Mouse (Mus musculus): Measurements from ENCODE around the gene Polrmt. TPM values are rescaled to one million over a fixed set of nuclear protein-coding genes. Genes with fewer than 3 reads are reported as not detected.

Gene Polrmt
- polyA plus RNA-seq (2015; fragmentation: Illumina TruSeq; extraction: RNeasy Lipid Tissue Mini Kit (QIAGEN cat#74804); ENCODE audit: insufficient read depth, low read depth, low replicate concordance): 29.7 TPM

DNA sequence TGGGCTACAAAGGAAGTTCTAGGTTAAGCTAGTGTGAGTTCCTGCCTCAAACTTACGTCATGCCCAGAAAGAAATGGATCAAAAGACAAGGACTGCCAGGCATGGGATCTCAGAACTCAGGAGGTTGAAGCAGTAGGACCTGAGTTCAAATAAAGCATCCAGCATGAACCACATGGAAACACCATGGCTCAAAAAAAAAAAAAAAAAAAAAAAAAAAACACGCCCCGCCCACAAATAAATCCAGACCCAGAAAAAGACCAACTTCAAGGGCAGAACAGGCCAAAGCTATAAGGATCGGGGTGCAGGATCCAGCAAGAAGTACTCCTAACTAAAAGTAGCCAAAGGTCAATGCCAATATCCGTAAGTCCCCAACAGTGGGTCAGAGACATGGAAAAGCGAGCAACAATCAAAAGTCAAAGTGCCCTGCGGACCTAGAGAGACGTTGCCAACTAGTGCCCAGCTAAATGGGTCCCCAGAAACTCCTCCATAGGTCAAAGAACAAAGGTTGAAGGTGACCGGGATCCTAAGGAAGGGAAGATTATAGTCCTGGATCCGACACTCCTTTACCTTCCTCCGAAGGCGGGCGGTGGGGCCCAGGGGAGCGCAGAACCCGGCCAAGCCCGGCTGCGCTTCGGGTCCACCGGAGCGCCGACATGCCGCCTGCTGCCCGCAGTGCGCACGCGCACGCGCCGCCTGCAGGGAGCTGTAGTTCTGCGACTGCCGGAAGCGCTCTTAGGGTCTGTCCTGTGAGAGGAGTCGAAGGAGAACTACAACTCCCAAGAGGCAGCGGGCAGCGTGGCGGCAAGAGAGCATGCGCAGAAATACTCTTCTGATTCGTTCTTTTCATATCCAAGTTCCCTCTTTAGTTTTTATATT lies at the start of gene Polrmt:
Gene Polrmt, minus strand, starts transcription at position 684 of the 876 bp plus-strand sequence.

DNA sequence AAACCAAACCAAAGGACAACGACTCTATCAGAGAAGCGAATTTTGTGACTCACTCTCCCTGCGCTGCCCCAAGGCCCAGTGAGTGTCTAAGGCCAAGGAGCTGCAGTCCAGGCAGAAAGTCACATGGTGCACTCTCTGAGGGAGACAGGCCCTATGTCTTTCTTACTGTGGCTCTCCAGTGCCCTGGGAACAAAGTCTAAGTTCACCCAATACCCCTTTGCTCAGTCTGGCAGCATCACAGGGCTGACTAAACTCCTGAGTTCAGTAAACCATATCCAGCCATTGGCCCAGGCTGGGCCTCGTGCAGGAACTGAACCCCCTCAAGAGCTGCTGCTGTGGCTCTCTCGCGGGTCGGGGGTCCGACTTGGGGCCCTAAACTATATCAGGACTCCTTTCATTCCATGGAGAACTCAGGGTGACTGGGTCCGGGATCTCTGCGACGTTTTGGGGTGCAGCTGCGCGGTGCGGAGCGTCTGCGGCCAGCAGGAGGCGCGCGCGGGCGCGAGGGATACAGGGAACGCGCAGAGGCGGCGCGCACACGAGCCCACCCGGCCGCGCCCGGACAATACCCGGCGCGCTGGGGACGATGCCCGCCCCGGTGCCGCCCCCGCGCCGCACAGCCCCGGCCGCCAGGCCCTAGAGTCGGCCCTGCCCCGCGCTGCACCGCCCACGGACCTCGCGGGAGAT lies 46.8 kb upstream of the Polrmt start, which contains the start of gene Palm:
Gene Palm, plus strand, starts transcription at position 522 of the 687 bp plus-strand sequence.

DNA sequence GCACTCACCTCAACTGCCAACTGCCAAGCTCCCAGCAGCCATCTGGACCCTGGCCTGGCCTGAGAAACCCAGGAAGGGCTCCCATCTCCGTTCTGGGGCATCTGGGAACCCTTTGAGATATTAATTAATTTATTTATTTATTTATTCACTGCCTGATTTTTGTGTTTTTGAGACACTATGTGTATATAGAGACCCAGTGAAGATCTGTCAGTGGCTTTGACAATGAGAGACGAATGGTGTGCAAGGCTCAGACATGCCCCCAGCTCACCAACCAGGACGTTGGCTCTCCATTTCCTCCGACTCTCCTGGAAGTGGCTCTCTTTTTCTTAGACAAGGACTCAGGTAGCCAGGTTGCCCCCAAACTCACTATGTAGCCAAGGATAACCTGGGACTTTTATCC lies 44.5 kb upstream of the Polrmt start, which contains the start of gene Prss57:
Gene Prss57, minus strand, starts transcription at position 101 of the 400 bp plus-strand sequence.

GRCm38 (mm10) chr10:79777103-79777531 lies 30.7 kb upstream of the Polrmt start, which contains the start of gene Fstl3:
TSS of gene Fstl3 (plus strand) at chr10:79777272.

DNA sequence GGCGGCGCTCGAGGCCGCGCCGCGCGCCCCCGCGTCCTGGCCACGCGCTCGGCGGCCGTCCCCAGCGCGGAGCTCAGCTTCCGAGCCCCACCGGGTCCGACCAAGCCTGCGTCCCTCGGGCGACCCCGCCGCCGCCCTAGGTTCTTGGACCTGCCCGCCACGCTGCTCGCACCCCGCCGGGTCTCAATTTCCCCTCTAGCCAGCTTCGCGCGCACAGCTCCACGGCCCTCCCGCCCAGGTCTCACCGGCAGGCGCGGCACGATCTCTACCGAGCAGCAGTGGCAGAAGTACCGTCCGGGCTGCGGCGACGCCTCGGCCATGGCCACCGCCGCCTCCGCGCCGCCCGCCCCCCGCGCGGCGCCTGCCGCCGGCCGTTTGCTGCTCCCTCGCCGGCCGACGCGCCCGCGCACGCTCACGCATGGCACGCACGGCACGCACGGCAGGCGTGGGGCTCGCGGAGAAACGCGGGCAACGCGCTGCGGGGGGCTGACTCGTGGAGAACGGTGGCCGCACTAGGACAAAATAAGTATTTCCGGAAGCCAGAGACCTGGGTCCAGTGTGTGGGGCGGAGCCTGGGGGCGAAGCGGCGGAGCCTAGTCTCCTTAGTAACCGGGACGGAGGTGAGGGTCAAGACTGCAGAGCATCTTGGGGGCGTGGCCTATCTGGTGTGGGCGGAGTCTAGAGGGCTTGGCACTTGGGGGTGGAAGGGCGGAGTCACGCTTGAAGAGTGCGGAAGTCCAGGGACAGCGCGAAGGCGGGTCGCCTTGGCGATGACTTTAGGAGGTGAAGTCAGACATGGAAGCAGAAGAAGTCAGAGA lies 20.3 kb upstream of the Polrmt start, which contains the start of gene Rnf126:
Gene Rnf126, minus strand, starts transcription at position 445 of the 818 bp plus-strand sequence.

DNA sequence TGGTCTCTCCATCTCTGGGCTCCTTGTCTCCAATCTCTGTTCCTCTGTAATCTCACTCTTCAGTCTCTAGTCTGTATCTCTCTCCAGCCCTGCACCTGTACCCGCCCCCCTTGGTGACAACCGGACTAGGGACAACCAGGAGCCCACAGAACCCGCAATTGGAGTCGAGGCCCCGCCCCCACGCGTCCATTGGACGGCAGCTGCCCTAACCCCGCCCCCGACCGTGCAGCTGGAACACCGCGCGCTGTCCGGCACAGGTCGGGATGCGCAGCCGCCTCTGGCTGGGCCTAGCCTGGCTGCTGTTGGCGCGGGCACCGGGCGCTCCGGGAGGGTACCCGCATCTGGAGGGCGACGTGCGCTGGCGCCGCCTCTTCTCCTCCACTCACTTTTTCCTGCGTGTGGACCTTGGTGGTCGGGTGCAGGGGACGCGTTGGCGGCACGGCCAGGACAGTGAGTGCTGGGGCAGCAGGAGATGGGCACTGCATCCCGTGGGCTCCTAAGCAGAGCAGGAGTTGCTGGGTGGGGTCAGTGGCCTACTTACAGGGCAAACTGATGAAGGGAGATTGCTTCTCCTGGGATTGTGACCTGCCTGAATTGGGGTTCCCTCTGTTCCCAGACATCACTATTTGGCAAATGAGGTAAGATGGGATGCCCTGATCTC lies 8.6 kb upstream of the Polrmt start, which contains the start of gene Fgf22:
Gene Fgf22, plus strand, starts transcription at position 221 of the 661 bp plus-strand sequence.

DNA sequence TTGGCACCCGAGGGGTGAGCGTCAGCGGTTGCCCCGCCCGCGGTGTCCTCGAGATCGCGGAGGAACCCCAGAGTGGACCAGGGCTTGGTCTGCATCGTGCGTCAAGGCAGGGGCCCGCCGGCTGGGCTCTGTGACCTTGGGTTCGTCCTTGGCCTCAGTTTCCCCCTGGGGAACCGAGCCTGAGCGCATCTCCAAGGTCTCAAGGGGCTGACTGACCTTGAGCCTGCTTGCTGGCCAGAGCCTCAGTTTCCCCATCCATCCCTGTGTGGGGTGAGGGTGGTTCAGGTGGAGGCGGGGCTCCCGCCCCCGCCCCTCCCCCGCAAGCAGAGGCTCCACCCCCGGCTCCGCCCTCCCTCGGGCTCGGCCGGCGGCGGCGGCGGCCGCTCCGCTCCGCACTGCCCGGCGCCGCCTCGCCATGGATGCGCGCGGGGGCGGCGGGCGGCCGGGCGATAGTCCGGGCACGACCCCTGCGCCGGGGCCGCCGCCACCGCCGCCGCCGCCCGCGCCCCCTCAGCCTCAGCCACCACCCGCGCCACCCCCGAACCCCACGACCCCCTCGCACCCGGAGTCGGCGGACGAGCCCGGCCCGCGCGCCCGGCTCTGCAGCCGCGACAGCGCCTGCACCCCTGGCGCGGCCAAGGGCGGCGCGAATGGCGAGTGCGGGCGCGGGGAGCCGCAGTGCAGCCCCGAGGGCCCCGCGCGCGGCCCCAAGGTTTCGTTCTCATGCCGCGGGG lies 30.0 kb downstream of the Polrmt start, which contains the start of gene Hcn2:
Gene Hcn2, plus strand, starts transcription at position 381 of the 734 bp plus-strand sequence.

DNA sequence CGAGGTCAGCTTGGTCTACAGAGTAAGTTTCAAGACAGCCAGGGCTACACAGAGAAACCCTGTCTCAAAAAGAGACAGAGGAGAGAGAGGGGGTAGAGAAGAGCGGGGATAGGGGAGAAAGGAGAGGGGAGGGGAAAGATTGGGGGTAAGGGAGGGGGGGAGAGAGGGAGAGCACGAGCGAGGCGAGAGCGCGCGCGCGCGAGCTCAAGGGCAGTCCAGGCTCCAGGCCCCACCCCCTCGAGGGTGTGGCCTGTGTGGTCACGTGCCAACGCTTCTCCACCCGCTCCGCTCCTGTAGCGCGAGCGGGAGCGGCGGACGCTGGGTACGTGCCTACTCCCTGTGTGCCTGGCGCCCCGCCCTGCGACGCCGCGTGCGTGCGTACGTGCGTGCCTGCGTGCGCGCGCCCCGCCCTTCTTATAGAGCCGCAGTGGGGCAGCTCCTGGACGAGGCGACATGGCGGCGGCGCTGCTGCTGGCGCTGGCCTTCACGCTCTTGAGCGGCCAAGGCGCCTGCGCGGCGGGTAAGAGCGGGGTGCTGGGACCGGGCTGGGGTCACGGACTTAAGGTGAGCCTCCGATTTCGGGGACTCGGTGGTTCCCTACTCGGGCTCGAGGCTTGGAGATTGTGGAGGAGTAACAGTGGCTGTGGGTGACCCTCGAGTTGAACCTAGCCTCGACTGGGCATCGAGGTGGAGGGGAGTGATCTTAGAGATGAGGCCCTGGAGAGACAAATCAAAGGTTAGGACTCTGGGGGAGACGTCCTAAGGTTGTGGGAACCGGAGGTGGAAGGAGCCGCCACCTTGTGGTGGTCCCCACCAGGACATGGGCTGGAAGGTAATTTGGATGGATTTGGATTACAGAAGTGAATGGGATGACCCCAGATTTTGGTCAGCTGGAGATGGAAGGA lies 42.1 kb downstream of the Polrmt start, which contains the start of gene Bsg:
Gene Bsg, plus strand, starts transcription at position 427 of the 905 bp plus-strand sequence.

GRCm38 (mm10) chr10:79688720-79689119 lies 57.7 kb downstream of the Polrmt start, which contains the start of gene Gzmm:
TSS of gene Gzmm (plus strand) at chr10:79689020.

Other genes starting within 250 kb of the Polrmt start
- gene Plpp2, start 212.8 kb downstream of the Polrmt start, polyA plus RNA-seq (2015; fragmentation: Illumina TruSeq; extraction: RNeasy Lipid Tissue Mini Kit (QIAGEN cat#74804); ENCODE audit: insufficient read depth, low read depth, low replicate concordance): 7.3 TPM
- gene Mier2, start 191.4 kb downstream of the Polrmt start, polyA plus RNA-seq (2015; fragmentation: Illumina TruSeq; extraction: RNeasy Lipid Tissue Mini Kit (QIAGEN cat#74804); ENCODE audit: insufficient read depth, low read depth, low replicate concordance): 10.7 TPM
- not detected for gene Theg, start 159.2 kb downstream of the Polrmt start, polyA plus RNA-seq (2015; fragmentation: Illumina TruSeq; extraction: RNeasy Lipid Tissue Mini Kit (QIAGEN cat#74804); ENCODE audit: insufficient read depth, low read depth, low replicate concordance)
- 0.61 TPM for gene C2cd4c, start 132.6 kb downstream of the Polrmt start, polyA plus RNA-seq (2015; fragmentation: Illumina TruSeq; extraction: RNeasy Lipid Tissue Mini Kit (QIAGEN cat#74804); ENCODE audit: insufficient read depth, low read depth, low replicate concordance)
- gene Shc2, start 108.7 kb downstream of the Polrmt start, polyA plus RNA-seq (2015; fragmentation: Illumina TruSeq; extraction: RNeasy Lipid Tissue Mini Kit (QIAGEN cat#74804); ENCODE audit: insufficient read depth, low read depth, low replicate concordance): 3.3 TPM
- gene Odf3l2, start 100.8 kb downstream of the Polrmt start, polyA plus RNA-seq (2015; fragmentation: Illumina TruSeq; extraction: RNeasy Lipid Tissue Mini Kit (QIAGEN cat#74804); ENCODE audit: insufficient read depth, low read depth, low replicate concordance): not detected
- gene Madcam1, start 82.0 kb downstream of the Polrmt start, polyA plus RNA-seq (2015; fragmentation: Illumina TruSeq; extraction: RNeasy Lipid Tissue Mini Kit (QIAGEN cat#74804); ENCODE audit: insufficient read depth, low read depth, low replicate concordance): not detected
- 4.6 TPM for gene Tpgs1, start 77.2 kb downstream of the Polrmt start, polyA plus RNA-seq (2015; fragmentation: Illumina TruSeq; extraction: RNeasy Lipid Tissue Mini Kit (QIAGEN cat#74804); ENCODE audit: insufficient read depth, low read depth, low replicate concordance)
- gene Cdc34, start 64.4 kb downstream of the Polrmt start, polyA plus RNA-seq (2015; fragmentation: Illumina TruSeq; extraction: RNeasy Lipid Tissue Mini Kit (QIAGEN cat#74804); ENCODE audit: insufficient read depth, low read depth, low replicate concordance): 47.7 TPM
- 0.74 TPM for gene Gzmm, start 57.6 kb downstream of the Polrmt start, polyA plus RNA-seq (2015; fragmentation: Illumina TruSeq; extraction: RNeasy Lipid Tissue Mini Kit (QIAGEN cat#74804); ENCODE audit: insufficient read depth, low read depth, low replicate concordance)
- gene Bsg, start 42.1 kb downstream of the Polrmt start, polyA plus RNA-seq (2015; fragmentation: Illumina TruSeq; extraction: RNeasy Lipid Tissue Mini Kit (QIAGEN cat#74804); ENCODE audit: insufficient read depth, low read depth, low replicate concordance): 168 TPM
- gene Hcn2, start 29.9 kb downstream of the Polrmt start, polyA plus RNA-seq (2015; fragmentation: Illumina TruSeq; extraction: RNeasy Lipid Tissue Mini Kit (QIAGEN cat#74804); ENCODE audit: insufficient read depth, low read depth, low replicate concordance): 0.83 TPM
- gene Fgf22, start 8.5 kb upstream of the Polrmt start, polyA plus RNA-seq (2015; fragmentation: Illumina TruSeq; extraction: RNeasy Lipid Tissue Mini Kit (QIAGEN cat#74804); ENCODE audit: insufficient read depth, low read depth, low replicate concordance): not detected
- 22.3 TPM for gene Rnf126, start 20.4 kb upstream of the Polrmt start, polyA plus RNA-seq (2015; fragmentation: Illumina TruSeq; extraction: RNeasy Lipid Tissue Mini Kit (QIAGEN cat#74804); ENCODE audit: insufficient read depth, low read depth, low replicate concordance)
- 7.2 TPM for gene Fstl3, start 30.7 kb upstream of the Polrmt start, polyA plus RNA-seq (2015; fragmentation: Illumina TruSeq; extraction: RNeasy Lipid Tissue Mini Kit (QIAGEN cat#74804); ENCODE audit: insufficient read depth, low read depth, low replicate concordance)
- gene Prss57, start 44.4 kb upstream of the Polrmt start, polyA plus RNA-seq (2015; fragmentation: Illumina TruSeq; extraction: RNeasy Lipid Tissue Mini Kit (QIAGEN cat#74804); ENCODE audit: insufficient read depth, low read depth, low replicate concordance): not detected
- gene Palm, start 47.0 kb upstream of the Polrmt start, polyA plus RNA-seq (2015; fragmentation: Illumina TruSeq; extraction: RNeasy Lipid Tissue Mini Kit (QIAGEN cat#74804); ENCODE audit: insufficient read depth, low read depth, low replicate concordance): 13.2 TPM
- gene Misp, start 74.4 kb upstream of the Polrmt start, polyA plus RNA-seq (2015; fragmentation: Illumina TruSeq; extraction: RNeasy Lipid Tissue Mini Kit (QIAGEN cat#74804); ENCODE audit: insufficient read depth, low read depth, low replicate concordance): 1.3 TPM
- gene Ptbp1, start 107.8 kb upstream of the Polrmt start, polyA plus RNA-seq (2015; fragmentation: Illumina TruSeq; extraction: RNeasy Lipid Tissue Mini Kit (QIAGEN cat#74804); ENCODE audit: insufficient read depth, low read depth, low replicate concordance): 39.5 TPM
- gene Prtn3, start 127.9 kb upstream of the Polrmt start, polyA plus RNA-seq (2015; fragmentation: Illumina TruSeq; extraction: RNeasy Lipid Tissue Mini Kit (QIAGEN cat#74804); ENCODE audit: insufficient read depth, low read depth, low replicate concordance): 1.1 TPM
- gene Plppr3, start 128.1 kb upstream of the Polrmt start, polyA plus RNA-seq (2015; fragmentation: Illumina TruSeq; extraction: RNeasy Lipid Tissue Mini Kit (QIAGEN cat#74804); ENCODE audit: insufficient read depth, low read depth, low replicate concordance): 2.6 TPM
- not detected for gene Elane, start 139.7 kb upstream of the Polrmt start, polyA plus RNA-seq (2015; fragmentation: Illumina TruSeq; extraction: RNeasy Lipid Tissue Mini Kit (QIAGEN cat#74804); ENCODE audit: insufficient read depth, low read depth, low replicate concordance)
- gene Cfd, start 144.3 kb upstream of the Polrmt start, polyA plus RNA-seq (2015; fragmentation: Illumina TruSeq; extraction: RNeasy Lipid Tissue Mini Kit (QIAGEN cat#74804); ENCODE audit: insufficient read depth, low read depth, low replicate concordance): 168 TPM
- 4.0 TPM for gene Med16, start 162.3 kb upstream of the Polrmt start, polyA plus RNA-seq (2015; fragmentation: Illumina TruSeq; extraction: RNeasy Lipid Tissue Mini Kit (QIAGEN cat#74804); ENCODE audit: insufficient read depth, low read depth, low replicate concordance)
- gene Gm26602, start 164.3 kb upstream of the Polrmt start, polyA plus RNA-seq (2015; fragmentation: Illumina TruSeq; extraction: RNeasy Lipid Tissue Mini Kit (QIAGEN cat#74804); ENCODE audit: insufficient read depth, low read depth, low replicate concordance): not detected
- not detected for gene Kiss1r, start 170.4 kb upstream of the Polrmt start, polyA plus RNA-seq (2015; fragmentation: Illumina TruSeq; extraction: RNeasy Lipid Tissue Mini Kit (QIAGEN cat#74804); ENCODE audit: insufficient read depth, low read depth, low replicate concordance)
- 19.0 TPM for gene R3hdm4, start 174.6 kb upstream of the Polrmt start, polyA plus RNA-seq (2015; fragmentation: Illumina TruSeq; extraction: RNeasy Lipid Tissue Mini Kit (QIAGEN cat#74804); ENCODE audit: insufficient read depth, low read depth, low replicate concordance)
- gene Arid3a, start 180.5 kb upstream of the Polrmt start, polyA plus RNA-seq (2015; fragmentation: Illumina TruSeq; extraction: RNeasy Lipid Tissue Mini Kit (QIAGEN cat#74804); ENCODE audit: insufficient read depth, low read depth, low replicate concordance): 1.0 TPM
- 6.9 TPM for gene Wdr18, start 213.6 kb upstream of the Polrmt start, polyA plus RNA-seq (2015; fragmentation: Illumina TruSeq; extraction: RNeasy Lipid Tissue Mini Kit (QIAGEN cat#74804); ENCODE audit: insufficient read depth, low read depth, low replicate concordance)
- gene Grin3b, start 224.1 kb upstream of the Polrmt start, polyA plus RNA-seq (2015; fragmentation: Illumina TruSeq; extraction: RNeasy Lipid Tissue Mini Kit (QIAGEN cat#74804); ENCODE audit: insufficient read depth, low read depth, low replicate concordance): not detected
- 36.8 TPM for gene Tmem259, start 237.7 kb upstream of the Polrmt start, polyA plus RNA-seq (2015; fragmentation: Illumina TruSeq; extraction: RNeasy Lipid Tissue Mini Kit (QIAGEN cat#74804); ENCODE audit: insufficient read depth, low read depth, low replicate concordance)
- 13.6 TPM for gene Cnn2, start 242.0 kb upstream of the Polrmt start, polyA plus RNA-seq (2015; fragmentation: Illumina TruSeq; extraction: RNeasy Lipid Tissue Mini Kit (QIAGEN cat#74804); ENCODE audit: insufficient read depth, low read depth, low replicate concordance)
- 6.0 TPM for gene Abca7, start 249.9 kb upstream of the Polrmt start, polyA plus RNA-seq (2015; fragmentation: Illumina TruSeq; extraction: RNeasy Lipid Tissue Mini Kit (QIAGEN cat#74804); ENCODE audit: insufficient read depth, low read depth, low replicate concordance)